Mouse (Mus musculus): Measurements from ENCODE around the gene Rfpl4. TPM values are rescaled to one million over a fixed set of nuclear protein-coding genes. Genes with fewer than 3 reads are reported as not detected.
"Not testable (repeated sequence)": the region's sequence is repeated elsewhere in the genome, so short reads cannot be mapped to it uniquely, and the experiment has no call there.

Gene Rfpl4
- polyA plus RNA-seq, 1 experiment from 2014 or later = not detected

DNA sequence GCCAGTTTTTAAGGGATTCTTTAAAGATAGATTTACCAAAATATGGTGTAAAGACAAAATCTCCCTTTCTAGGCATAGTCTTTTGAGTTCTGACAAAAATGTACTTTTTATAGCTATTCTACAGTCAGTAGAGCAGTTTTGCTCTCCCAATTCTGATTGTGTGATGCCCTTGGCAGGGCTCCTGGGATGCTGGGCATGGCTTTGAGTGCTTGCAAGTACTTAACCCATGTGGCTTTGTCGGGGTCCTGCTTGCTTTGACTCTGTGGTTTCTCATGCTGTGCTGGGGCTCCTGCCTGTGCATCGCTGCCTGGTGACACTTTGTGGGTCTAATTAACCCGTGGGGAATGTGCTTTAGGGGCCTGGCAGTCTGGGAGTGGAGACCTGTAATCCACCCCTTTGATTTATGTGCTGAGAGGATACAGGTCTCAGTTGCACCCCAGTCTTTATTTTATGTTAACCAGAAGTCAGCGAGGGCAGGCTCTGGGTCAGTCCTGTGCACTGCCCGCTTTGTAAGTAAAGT lies 29.8 kb downstream of the Rfpl4 start:
- ATAC-seq (replicated peaks; ENCODE audit: low FRiP score, low TSS enrichment, low read depth) = no peak
- WGBS = 69% methylated on average over 5 of the region's 5 CpGs
- no peak overlapping the region for H3K4me3 ChIP-seq (ENCODE audit: low read depth, low read length)
- no peaks in the 10 kb centered on the region for H3K9me3 ChIP-seq (ENCODE audit: control insufficient read depth, low read length)
- H3K9ac ChIP-seq (ENCODE audit: low read length) = no peak overlapping the region
- H3K27ac ChIP-seq (ENCODE audit: low read depth) = no peak overlapping the region
- no peak overlapping the region for H3K4me2 ChIP-seq (ENCODE audit: low read length)
- H3K36me3 ChIP-seq (ENCODE audit: control insufficient read depth, insufficient read depth, low read length) = peaks cover 66% of the 10 kb centered on the region
- no peak for DNase-seq (ENCODE audit: low spot score)
- no peaks in the 10 kb centered on the region for H3K27me3 ChIP-seq (replicated peaks; ENCODE audit: control insufficient read depth, insufficient read depth, low read length)
- H3K4me1 ChIP-seq (replicated peaks; ENCODE audit: control insufficient read depth, insufficient read depth, low read length) = peaks cover 2% of the 10 kb centered on the region

DNA sequence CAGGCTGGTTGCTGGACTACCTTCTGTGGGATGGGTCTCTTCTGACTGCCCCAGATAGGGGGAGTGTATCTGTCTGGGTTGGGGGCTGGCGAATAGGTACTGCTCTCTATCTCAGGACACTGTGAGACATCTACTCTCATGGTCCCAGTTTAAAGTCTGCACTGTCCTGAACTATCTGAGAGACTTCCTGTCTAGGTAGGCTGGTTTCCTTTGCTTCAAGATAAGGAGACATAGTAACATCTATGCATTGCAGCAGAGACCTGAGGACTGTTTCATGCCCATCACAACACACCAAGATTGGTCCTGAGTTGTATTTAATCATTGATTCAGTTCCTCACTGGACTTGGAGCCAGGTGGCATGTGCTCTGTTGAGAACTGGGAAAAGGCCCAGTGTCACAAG lies 31.2 kb downstream of the Rfpl4 start:
- ATAC-seq (replicated peaks; ENCODE audit: low FRiP score, low TSS enrichment, low read depth) (no peak), DNase-seq (ENCODE audit: low spot score) (no peak)
- WGBS = 95% methylated on average over 1 of the region's 1 CpGs
- Histone ChIP-seq H3K4me3 (ENCODE audit: low read depth, low read length) (no peak overlapping the region), H3K4me1 (replicated peaks; ENCODE audit: control insufficient read depth, insufficient read depth, low read length) (peaks cover 10% of the 10 kb centered on the region), H3K36me3 (ENCODE audit: control insufficient read depth, insufficient read depth, low read length) (peaks cover 52% of the 10 kb centered on the region), H3K9me3 (ENCODE audit: control insufficient read depth, low read length) (no peaks in the 10 kb centered on the region), H3K4me2 (ENCODE audit: low read length) (no peak overlapping the region), H3K27ac (ENCODE audit: low read depth) (no peak overlapping the region), H3K27me3 (replicated peaks; ENCODE audit: control insufficient read depth, insufficient read depth, low read length) (no peaks in the 10 kb centered on the region), H3K9ac (ENCODE audit: low read length) (no peak overlapping the region)

DNA sequence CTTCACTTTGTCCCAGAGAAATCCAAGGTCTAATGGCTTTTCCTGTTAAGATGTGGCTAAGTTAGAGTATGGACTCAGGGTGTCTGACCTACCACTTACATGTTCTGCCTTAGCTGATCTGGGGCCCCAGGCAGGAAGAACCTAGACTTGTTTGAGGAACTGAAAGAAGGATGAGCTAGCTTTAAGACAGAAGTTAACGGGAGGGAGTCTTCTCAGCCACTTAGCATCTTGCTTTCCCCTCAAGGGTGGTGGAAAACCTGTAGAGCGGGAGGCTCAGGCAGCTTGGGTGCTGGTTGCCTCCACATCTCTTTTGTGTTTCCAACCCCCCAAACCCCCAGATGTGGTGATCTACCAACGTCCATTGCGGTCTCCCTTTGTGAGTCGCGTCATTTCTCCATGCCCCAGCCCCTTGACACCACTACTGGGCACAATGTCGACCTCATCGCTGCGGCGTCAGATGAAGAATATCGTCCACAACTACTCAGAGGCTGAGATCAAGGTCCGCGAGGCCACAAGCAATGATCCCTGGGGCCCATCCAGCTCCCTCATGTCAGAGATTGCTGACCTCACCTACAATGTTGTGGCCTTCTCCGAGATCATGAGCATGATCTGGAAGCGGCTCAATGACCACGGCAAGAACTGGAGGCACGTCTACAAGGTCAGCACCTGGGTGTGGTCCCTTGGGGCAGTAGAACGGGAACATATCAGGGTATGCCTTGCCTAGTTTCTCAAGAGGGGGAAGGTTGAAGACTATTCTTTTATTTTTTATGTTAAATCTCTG lies 33.2 kb downstream of the Rfpl4 start:
- Histone ChIP-seq H3K4me2 (ENCODE audit: low read length) (no peak overlapping the region), H3K4me1 (replicated peaks; ENCODE audit: control insufficient read depth, insufficient read depth, low read length) (peaks cover 10% of the 10 kb centered on the region), H3K9ac (ENCODE audit: low read length) (no peak overlapping the region), H3K27ac (ENCODE audit: low read depth) (no peak overlapping the region), H3K27me3 (replicated peaks; ENCODE audit: control insufficient read depth, insufficient read depth, low read length) (no peaks in the 10 kb centered on the region), H3K4me3 (ENCODE audit: low read depth, low read length) (no peak overlapping the region), H3K36me3 (ENCODE audit: control insufficient read depth, insufficient read depth, low read length) (peaks cover 48% of the 10 kb centered on the region), H3K9me3 (ENCODE audit: control insufficient read depth, low read length) (no peaks in the 10 kb centered on the region)
- WGBS = 89% methylated on average over 18 of the region's 18 CpGs
- no peak for ATAC-seq (replicated peaks; ENCODE audit: low FRiP score, low TSS enrichment, low read depth)
- DNase-seq (ENCODE audit: low spot score) = no peak

DNA sequence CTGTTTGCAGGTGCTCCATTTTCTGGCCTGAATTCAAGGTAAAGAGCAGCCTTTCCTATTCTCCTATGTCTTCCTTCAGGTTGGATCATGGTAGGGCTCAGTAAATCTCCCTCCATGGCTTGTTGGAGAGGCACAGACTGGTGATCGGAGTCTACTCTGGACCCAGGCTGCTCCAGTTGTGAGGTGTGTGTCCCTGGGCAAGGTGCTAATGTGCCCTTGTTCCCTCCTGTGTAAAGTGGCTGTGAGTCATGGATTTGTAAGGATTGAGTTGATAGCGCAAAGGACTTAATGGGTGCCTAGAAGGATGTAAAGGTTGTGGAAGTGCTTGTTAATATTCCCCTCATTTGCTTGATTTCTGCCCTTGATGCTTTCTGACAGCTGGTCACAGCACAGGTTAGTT lies 34.8 kb downstream of the Rfpl4 start:
- H3K9me3 ChIP-seq (ENCODE audit: control insufficient read depth, low read length) = no peaks in the 10 kb centered on the region
- DNase-seq (ENCODE audit: low spot score) = no peak
- H3K4me2 ChIP-seq (ENCODE audit: low read length) = peak overlapping the region; percentile 66
- 97% methylated on average over 2 of the region's 2 CpGs for WGBS
- peaks cover 10% of the 10 kb centered on the region for H3K4me1 ChIP-seq (replicated peaks; ENCODE audit: control insufficient read depth, insufficient read depth, low read length)
- ATAC-seq (replicated peaks; ENCODE audit: low FRiP score, low TSS enrichment, low read depth) = no peak
- H3K27me3 ChIP-seq (replicated peaks; ENCODE audit: control insufficient read depth, insufficient read depth, low read length) = no peaks in the 10 kb centered on the region
- H3K4me3 ChIP-seq (ENCODE audit: low read depth, low read length) = no peak overlapping the region
- H3K27ac ChIP-seq (ENCODE audit: low read depth) = no peak overlapping the region
- peaks cover 59% of the 10 kb centered on the region for H3K36me3 ChIP-seq (ENCODE audit: control insufficient read depth, insufficient read depth, low read length)
- H3K9ac ChIP-seq (ENCODE audit: low read length) = no peak overlapping the region

DNA sequence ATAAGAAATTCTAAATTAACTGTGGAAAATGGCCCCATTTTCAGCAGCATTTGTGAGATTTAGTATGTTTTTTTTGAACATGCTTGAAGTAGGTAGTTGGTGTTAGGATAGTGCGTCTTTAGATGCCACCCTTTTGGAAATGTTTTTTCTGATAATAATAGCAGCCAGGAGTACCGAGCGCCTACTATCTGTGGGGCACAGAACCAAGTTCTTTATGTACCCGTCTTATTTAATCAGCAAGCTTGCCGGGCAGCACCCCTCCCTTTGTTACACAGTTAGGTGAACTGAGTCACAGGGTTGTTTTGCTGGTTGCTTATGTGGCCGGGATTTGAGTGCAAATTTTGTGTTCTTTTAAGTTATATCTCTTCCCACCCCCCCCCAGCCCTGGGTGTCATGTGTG lies 35.5 kb downstream of the Rfpl4 start:
- Histone ChIP-seq H3K4me3 (ENCODE audit: low read depth, low read length) (peak overlapping the region; percentile 96), H3K9me3 (ENCODE audit: control insufficient read depth, low read length) (no peaks in the 10 kb centered on the region), H3K27ac (ENCODE audit: low read depth) (no peak overlapping the region), H3K4me1 (replicated peaks; ENCODE audit: control insufficient read depth, insufficient read depth, low read length) (peaks cover 10% of the 10 kb centered on the region), H3K9ac (ENCODE audit: low read length) (peak overlapping the region; percentile 95), H3K36me3 (ENCODE audit: control insufficient read depth, insufficient read depth, low read length) (peaks cover 62% of the 10 kb centered on the region), H3K4me2 (ENCODE audit: low read length) (peak overlapping the region; percentile 66), H3K27me3 (replicated peaks; ENCODE audit: control insufficient read depth, insufficient read depth, low read length) (no peaks in the 10 kb centered on the region)
- WGBS = 68% methylated on average over 6 of the region's 6 CpGs
- ATAC-seq (replicated peaks; ENCODE audit: low FRiP score, low TSS enrichment, low read depth) = no peak
- DNase-seq (ENCODE audit: low spot score) = no peak

DNA sequence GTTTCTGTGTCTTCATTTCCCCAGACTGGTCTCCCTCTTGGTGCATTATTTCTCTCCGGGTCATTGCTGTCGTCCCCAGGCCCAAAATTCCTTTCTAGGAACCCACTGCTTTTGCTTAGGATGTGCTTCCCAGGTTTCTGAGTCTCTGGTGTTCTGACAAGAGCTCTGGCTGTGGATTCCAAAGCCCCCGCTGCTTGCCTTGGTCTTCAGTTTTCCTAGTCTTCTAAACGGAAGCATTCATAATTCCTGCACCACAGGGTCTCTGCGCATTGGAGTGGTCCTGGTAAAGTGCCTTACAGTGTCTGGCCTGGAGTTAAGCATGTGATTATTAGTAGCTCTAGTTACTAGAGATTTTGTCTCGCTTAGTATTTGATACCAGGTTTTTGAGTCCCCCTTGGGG lies 35.9 kb downstream of the Rfpl4 start:
- Histone ChIP-seq H3K27me3 (replicated peaks; ENCODE audit: control insufficient read depth, insufficient read depth, low read length) (no peaks in the 10 kb centered on the region), H3K36me3 (ENCODE audit: control insufficient read depth, insufficient read depth, low read length) (peaks cover 61% of the 10 kb centered on the region)
- 14% methylated on average over 6 of the region's 6 CpGs for WGBS

DNA sequence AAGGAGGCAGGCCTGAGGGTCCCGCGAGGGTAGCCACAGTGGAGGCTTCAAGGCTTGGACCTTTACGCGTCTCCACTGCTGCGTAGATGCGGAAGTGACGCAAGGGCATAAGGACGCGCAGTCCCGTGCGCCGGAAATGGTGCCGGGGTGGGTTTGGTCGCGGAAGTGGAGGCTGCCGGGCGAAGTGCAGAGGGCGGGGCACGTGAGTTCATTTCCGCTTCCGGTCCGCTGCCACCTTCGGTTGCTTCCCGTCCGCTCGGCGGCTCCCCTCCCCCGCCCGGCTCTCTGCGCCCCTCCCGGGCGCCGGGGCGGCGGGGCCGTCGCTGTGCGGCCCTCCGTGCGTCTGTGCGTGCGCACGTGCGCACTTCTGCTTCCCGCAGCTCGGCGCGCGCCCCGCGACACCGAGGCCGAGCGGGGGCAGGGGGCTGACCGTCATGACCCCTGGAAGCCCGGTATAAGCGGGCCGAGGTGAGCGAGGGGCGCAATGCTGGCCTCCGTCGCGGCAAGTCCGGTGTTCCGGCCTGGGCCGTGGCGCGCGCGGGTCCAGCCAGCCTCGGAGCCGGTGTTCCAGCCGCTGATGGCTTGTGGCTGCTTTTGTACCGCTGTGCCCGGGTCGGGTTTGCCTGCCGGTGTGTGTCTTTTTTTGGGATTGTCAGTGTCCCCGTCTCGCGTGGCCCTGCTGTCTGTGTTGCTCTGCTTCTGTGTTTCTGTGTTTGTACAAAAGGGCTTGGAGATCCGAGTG lies 36.6 kb downstream of the Rfpl4 start, which contains the start of gene Epn1:
TSS of gene Epn1 (plus strand) at position 226 of the 742 bp plus-strand sequence.
- Histone ChIP-seq H3K27ac (ENCODE audit: low read depth) (peak within 1 kb of the TSS; percentile 92), H3K27me3 (replicated peaks; ENCODE audit: control insufficient read depth, insufficient read depth, low read length) (no peaks in the 10 kb centered on the region), H3K9me3 (ENCODE audit: control insufficient read depth, low read length) (no peaks in the 10 kb centered on the region), H3K36me3 (ENCODE audit: control insufficient read depth, insufficient read depth, low read length) (peaks cover 60% of the 10 kb centered on the region), H3K9ac (ENCODE audit: low read length) (peak within 1 kb of the TSS; percentile 95), H3K4me3 (ENCODE audit: low read depth, low read length) (peak within 1 kb of the TSS; percentile 96), H3K4me1 (replicated peaks; ENCODE audit: control insufficient read depth, insufficient read depth, low read length) (peaks cover 10% of the 10 kb centered on the region), H3K4me2 (ENCODE audit: low read length) (peak within 1 kb of the TSS; percentile 66)
- under 1% methylated on average over 75 of the region's 81 CpGs for WGBS
- DNase-seq (ENCODE audit: low spot score) (peak; percentile 95), ATAC-seq (replicated peaks; ENCODE audit: low FRiP score, low TSS enrichment, low read depth) (peak; percentile 96)

More for the DNA sequence above, 35.9 kb downstream of the Rfpl4 start:
- H3K4me2 ChIP-seq (ENCODE audit: low read length) = peak overlapping the region; percentile 66
- peak overlapping the region; percentile 96 for H3K4me3 ChIP-seq (ENCODE audit: low read depth, low read length)
- peak; percentile 71 for DNase-seq (ENCODE audit: low spot score)
- no peaks in the 10 kb centered on the region for H3K9me3 ChIP-seq (ENCODE audit: control insufficient read depth, low read length)
- peak overlapping the region; percentile 92; the same call in 1 of the 2 replicates for H3K27ac ChIP-seq (ENCODE audit: low read depth)
- peaks cover 10% of the 10 kb centered on the region for H3K4me1 ChIP-seq (replicated peaks; ENCODE audit: control insufficient read depth, insufficient read depth, low read length)
- no peak for ATAC-seq (replicated peaks; ENCODE audit: low FRiP score, low TSS enrichment, low read depth)
- H3K9ac ChIP-seq (ENCODE audit: low read length) = peak overlapping the region; percentile 95

DNA sequence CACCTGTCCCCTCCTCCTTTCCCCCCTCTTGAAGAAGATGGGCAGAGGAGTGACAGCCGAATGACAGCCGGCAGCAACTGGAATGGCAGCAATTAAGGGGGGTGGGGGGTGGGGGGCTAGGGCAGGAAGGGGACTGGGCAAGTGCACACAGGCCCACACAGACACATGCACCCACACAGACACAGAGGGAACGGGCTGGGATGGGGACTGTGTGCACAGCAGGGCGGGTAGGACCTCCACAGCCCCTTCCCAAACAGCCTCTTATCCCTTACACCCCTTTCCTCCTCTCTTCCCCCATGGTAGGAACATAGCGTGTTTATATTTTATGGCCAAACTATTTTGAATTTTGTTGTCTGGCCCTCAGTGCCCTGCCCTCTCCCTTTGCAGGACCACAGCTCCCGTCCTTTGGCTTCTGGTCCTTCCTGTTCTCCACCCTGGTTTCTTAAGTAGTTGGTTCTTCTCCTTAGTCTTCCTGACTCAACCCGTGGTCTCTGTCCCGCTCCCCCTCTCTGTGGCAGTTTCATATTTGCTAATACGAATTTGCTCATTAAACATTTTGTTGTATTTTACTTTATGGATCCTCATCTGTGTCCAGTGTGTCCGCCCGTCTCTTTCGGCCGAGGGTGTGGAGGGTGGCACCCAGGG lies 37.3 kb downstream of the Rfpl4 start:
- not testable (repeated sequence) for H3K9me3 ChIP-seq (ENCODE audit: control insufficient read depth, low read length); DNase-seq (ENCODE audit: low spot score); H3K27me3 ChIP-seq (replicated peaks; ENCODE audit: control insufficient read depth, insufficient read depth, low read length); H3K4me1 ChIP-seq (replicated peaks; ENCODE audit: control insufficient read depth, insufficient read depth, low read length)
- H3K27ac ChIP-seq (ENCODE audit: low read depth) = peak overlapping the region; percentile 92
- peak overlapping the region; percentile 95; the same call in 1 of the 2 replicates for H3K9ac ChIP-seq (ENCODE audit: low read length)
- 43% methylated on average over 9 of the region's 13 CpGs for WGBS
- peaks cover 59% of the 10 kb centered on the region for H3K36me3 ChIP-seq (ENCODE audit: control insufficient read depth, insufficient read depth, low read length)
- peak; percentile 16 for ATAC-seq (replicated peaks; ENCODE audit: low FRiP score, low TSS enrichment, low read depth)
- H3K4me3 ChIP-seq (ENCODE audit: low read depth, low read length) = peak overlapping the region; percentile 96
- H3K4me2 ChIP-seq (ENCODE audit: low read length) = peak overlapping the region; percentile 66

Data from intestine, embryonic 14.5 days (tissue).